Mouse (Mus musculus) mesoderm, embryonic 11.5 days (tissue): ENCODE results near the gene Spdl1.

ENCODE experiments used
- DNase-seq: peaks from one replicate; pipeline ENCODE4 v3.0.0-alpha.2; 2012; ENCODE audit warnings: low read depth, low spot score

Spdl1 gene

GRCm38 (mm10) chr11:34833318-34834086, at the start of gene Spdl1:
Gene Spdl1, minus strand, starts transcription at chr11:34833641.
- peak; percentile 98 for DNase-seq

- DNase-seq = no peak
Measured at GRCm38 (mm10) chr11:34881528-34881927, 48.1 kb upstream of the Spdl1 start.

- no peak for DNase-seq
Measured at GRCm38 (mm10) chr11:34879678-34880077, 46.2 kb upstream of the Spdl1 start.

- no peak for DNase-seq
Measured at GRCm38 (mm10) chr11:34873861-34874260, 40.4 kb upstream of the Spdl1 start.

GRCm38 (mm10) chr11:34872432-34872831, 39.0 kb upstream of the Spdl1 start:
- no peak for DNase-seq

- no peak for DNase-seq
Measured at GRCm38 (mm10) chr11:34871991-34872390, 38.5 kb upstream of the Spdl1 start.

GRCm38 (mm10) chr11:34871456-34871855, 38.0 kb upstream of the Spdl1 start:
- DNase-seq = no peak

- DNase-seq = no peak
Measured at GRCm38 (mm10) chr11:34868626-34869025, 35.2 kb upstream of the Spdl1 start.

GRCm38 (mm10) chr11:34865741-34866270, 32.4 kb upstream of the Spdl1 start:
- no peak for DNase-seq

GRCm38 (mm10) chr11:34865181-34865580, 31.7 kb upstream of the Spdl1 start:
- DNase-seq = no peak

GRCm38 (mm10) chr11:34856652-34857051, 23.2 kb upstream of the Spdl1 start:
- DNase-seq = no peak

GRCm38 (mm10) chr11:34846268-34846652, 12.8 kb upstream of the Spdl1 start:
- DNase-seq = no peak

GRCm38 (mm10) chr11:34845567-34846267, 12.3 kb upstream of the Spdl1 start:
- no peak for DNase-seq

- peak; percentile 60 for DNase-seq
Measured at GRCm38 (mm10) chr11:34843517-34843916, 10.1 kb upstream of the Spdl1 start.

GRCm38 (mm10) chr11:34840283-34840682, 6.8 kb upstream of the Spdl1 start:
- DNase-seq = no peak

GRCm38 (mm10) chr11:34839051-34839450, 5.6 kb upstream of the Spdl1 start:
- no peak for DNase-seq

GRCm38 (mm10) chr11:34836272-34836671, 2.8 kb upstream of the Spdl1 start:
- no peak for DNase-seq

- DNase-seq = no peak
Measured at GRCm38 (mm10) chr11:34832678-34833077, 763 bp downstream of the Spdl1 start.

GRCm38 (mm10) chr11:34827803-34828202, 5.6 kb downstream of the Spdl1 start:
- DNase-seq = no peak

- DNase-seq = no peak
Measured at GRCm38 (mm10) chr11:34826940-34827339, 6.5 kb downstream of the Spdl1 start.

- no peak for DNase-seq
Measured at GRCm38 (mm10) chr11:34824791-34825190, 8.7 kb downstream of the Spdl1 start.

GRCm38 (mm10) chr11:34814767-34815166, 18.7 kb downstream of the Spdl1 start:
- peak; percentile 40 for DNase-seq

- DNase-seq = no peak
Measured at GRCm38 (mm10) chr11:34814319-34814718, 19.1 kb downstream of the Spdl1 start.
